Mouse (Mus musculus) ES-CJ7 (cell line): Measurements from ENCODE around the gene Zcchc12.

ENCODE experiments used
- DNase-seq: peaks from one replicate; pipeline ENCODE4 v3.0.0; 2011; ENCODE audit warnings: low read depth, low spot score

The Zcchc12 gene

GRCm38 (mm10) chrX:36195736-36196525 lies at the start of gene Zcchc12:
Gene Zcchc12 (plus strand): TSS chrX:36195904.
- DNase-seq = peak; percentile 55

- no peak for DNase-seq
Measured at GRCm38 (mm10) chrX:36146746-36147145, 49.0 kb upstream of the Zcchc12 start.

- no peak for DNase-seq
Measured at GRCm38 (mm10) chrX:36150100-36150499, 45.6 kb upstream of the Zcchc12 start.

DNA sequence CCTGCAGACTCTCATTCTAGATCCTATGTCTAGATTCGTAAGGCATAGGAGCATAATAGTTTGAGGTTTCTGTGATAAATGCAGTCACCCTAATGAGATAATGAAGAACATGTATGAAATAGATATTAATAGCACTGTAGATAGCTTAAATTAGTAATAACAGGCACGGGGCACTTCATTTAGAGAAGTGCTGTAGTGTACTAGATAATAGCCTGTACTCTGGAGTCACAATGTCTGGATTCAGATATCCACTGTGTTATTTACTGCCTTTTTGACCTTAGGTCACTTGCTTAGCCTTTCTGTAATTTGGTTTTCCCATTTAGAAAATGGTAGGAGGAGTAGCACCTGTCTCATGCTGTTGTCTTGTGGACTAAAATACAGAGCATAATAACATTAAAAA lies 39.0 kb upstream of the Zcchc12 start:
- DNase-seq = no peak

GRCm38 (mm10) chrX:36161567-36161966 lies 34.1 kb upstream of the Zcchc12 start:
- DNase-seq = no peak

GRCm38 (mm10) chrX:36183625-36184024 lies 12.1 kb upstream of the Zcchc12 start:
- DNase-seq = peak; percentile 39

DNA sequence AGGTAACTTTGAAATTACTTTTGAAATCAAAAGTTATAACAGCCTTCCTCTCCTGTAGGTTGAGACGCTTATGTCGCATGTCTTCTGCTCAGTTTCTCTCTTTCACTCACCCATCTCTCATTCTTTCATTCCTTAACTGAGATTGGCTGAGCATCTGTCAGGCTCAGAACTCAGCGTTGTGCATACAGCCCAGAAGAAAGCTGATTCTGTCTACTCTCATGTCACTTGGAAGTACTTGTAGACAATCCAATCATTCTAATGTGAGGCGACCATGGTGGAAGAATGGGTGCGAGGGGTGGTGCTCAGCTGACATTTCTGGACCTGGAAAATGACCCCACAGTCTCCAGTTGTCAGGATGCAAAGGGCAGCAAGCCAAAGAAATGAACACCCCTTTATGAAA lies 9.7 kb upstream of the Zcchc12 start:
- DNase-seq = no peak

DNA sequence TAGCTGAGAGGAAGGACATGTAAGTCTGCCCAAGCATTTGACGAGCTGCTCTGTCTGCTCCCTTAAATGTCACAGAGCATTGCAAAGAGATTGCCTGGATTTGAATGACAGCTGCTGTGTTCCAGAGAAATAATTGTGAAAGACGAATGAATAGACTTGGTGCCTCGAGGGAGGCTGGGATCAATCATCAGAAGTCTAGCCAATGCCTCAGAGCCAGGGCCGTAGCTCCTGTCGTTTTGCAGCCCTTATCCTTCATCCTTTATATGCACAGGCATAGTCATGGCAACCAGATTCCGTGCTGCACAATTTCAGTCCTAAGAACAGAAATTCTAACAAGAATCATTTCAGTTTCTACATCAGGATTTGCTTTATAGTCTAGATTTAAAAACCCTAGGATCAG lies 9.3 kb upstream of the Zcchc12 start:
- DNase-seq = no peak

GRCm38 (mm10) chrX:36193951-36194350 lies 1.8 kb upstream of the Zcchc12 start:
- DNase-seq = no peak

DNA sequence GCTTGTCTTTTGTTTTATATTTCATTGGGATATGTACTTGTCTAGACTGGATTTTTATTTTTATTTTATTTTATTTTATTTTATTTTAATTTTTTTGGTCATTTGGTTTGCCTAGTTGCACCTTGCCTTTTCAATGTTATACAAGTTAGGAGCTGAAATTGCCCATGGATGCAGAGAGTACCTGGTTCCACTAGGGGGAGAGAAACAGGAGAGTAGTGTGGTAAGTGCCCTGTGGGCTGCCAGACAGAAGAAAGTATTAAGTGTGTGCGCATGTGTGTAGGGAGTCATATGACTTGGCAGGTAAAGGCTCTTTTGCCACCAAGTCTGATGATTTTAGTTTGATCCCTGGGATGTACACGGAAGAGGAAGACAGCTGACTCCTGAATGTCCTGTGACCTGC lies 13.8 kb downstream of the Zcchc12 start:
- peak; percentile 22 for DNase-seq

DNA sequence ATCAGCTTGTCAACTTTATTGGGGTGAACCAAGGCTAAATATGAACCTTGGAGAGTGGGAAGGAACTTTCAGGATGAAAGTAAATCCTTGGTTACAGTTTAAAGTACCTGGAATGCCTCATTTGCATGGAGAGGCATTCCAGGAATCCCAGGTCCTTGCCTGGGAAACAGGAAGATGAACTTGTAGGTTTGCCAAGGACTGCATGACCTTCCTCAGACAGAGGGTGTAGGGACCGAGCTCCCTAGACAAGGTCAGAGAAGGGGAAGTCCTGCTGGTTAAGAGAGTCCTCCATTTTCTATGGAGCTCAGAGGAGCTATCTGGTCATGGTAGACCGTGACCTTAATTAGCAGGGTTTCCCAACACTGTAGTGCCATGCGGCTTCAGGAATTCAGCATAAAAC lies 15.5 kb downstream of the Zcchc12 start:
- peak; percentile 41 for DNase-seq

DNA sequence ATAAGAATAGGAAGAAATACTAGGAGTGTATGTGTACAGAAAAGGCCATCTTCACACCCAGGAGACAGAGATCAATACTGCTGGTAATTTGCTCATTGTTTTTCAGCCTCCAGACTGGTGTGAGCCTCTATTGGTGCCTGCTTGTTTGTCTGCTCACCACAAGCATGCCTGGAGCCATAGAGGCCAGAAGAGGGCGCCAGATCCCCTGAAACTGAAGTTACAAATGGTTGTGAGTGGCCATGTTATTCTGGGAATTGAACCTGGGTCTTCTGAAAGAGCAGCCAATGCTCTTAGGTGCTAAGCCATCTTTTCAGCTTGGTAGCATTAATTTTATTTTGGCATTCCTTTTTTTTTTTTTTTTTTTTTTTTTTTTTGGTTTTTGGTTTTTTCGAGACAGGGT lies 25.7 kb downstream of the Zcchc12 start:
- peak; percentile 60 for DNase-seq

- DNase-seq = peak; percentile 59
Measured at GRCm38 (mm10) chrX:36225777-36226176, 30.1 kb downstream of the Zcchc12 start.

- peak; percentile 23 for DNase-seq
Measured at GRCm38 (mm10) chrX:36226577-36226976, 30.9 kb downstream of the Zcchc12 start.

DNA sequence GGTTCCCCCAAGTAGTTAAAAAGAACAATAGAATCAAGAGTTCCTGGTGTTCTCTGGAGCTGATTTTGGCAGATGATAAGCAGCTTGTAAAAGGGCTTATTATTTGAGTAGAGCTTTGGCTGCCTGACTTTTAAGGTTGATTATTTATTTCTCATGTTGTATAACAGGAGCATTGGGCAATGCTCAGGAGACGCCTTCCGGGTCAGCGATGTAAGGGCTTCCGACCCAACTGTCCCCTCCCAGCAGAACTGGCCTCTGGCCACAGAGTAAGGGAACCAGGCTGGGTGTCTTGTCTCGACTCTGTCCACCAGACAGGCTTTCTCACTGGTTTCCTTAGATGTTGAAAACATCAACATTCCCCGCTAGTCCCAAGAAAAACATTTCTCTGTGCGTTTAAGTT lies 33.2 kb downstream of the Zcchc12 start:
- DNase-seq = no peak

GRCm38 (mm10) chrX:36229273-36229672 lies 33.6 kb downstream of the Zcchc12 start:
- no peak for DNase-seq

GRCm38 (mm10) chrX:36235652-36236051 lies 39.9 kb downstream of the Zcchc12 start:
- no peak for DNase-seq
